Mouse (Mus musculus) retina, postnatal 1 day (tissue): ENCODE results near the gene Kdm2a.

ENCODE experiments used
- DNase-seq: peaks from one replicate; pipeline ENCODE4 v3.0.0-alpha.2; 2012

Kdm2a gene

GRCm38 (mm10) chr19:4326881-4327280 is 71.2 kb downstream of the Kdm2a start:
- no peak for DNase-seq

DNA sequence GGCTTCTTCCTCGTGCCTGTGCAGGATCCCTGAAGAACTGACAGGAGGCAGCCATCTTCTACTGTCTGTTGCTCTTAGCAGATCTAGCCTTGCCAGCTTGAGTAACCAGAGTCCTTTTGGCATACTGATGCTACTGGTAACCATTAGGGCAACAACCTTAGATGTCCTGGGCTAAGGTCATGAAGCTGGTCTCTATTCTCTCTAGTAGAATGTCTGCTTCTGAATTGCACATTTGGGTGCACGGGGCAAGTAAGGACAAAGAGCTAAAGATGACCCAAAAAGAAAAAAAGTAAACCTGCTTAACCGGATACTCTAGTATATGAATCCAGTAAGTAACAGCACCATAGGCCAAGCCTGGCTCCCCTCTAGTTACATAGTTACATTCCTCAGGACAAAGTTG is 72.0 kb downstream of the Kdm2a start:
- no peak for DNase-seq

DNA sequence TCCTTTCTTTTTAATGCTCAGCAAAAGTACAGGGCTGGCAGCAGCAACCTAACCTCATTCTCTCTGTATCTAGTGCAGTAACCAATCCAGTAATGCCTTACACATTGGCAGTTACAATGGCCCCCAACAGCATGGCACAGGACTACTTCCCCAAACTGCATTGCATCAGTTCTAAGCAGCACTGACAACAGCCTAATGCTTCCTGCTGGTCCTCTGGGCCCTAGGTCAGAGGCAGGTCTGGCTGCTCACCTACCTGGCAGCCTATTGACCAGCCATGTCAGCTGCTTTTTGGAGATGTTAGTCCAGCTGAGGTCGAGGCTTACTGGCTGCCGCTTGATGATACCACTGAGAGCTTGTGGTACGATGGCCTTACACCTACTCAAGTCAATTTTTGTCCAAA is 76.0 kb downstream of the Kdm2a start:
- DNase-seq = no peak

DNA sequence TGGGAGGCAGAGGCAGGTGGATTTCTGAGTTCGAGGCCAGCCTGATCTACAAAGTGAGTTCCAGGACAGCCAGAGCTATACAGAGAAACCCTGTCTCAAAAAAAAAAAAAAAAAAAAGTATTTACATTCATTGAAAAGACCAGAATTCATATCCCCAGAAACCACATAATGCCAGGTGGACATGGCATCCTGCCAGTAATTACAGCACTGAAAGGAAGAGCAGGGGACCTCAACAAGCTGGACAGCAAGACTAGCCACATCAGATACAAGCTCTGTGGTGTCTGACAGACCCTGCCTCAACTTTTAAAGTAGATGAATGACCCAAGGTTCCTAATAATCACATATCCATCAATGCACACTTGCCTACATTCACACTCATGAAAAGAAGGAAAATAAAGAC is 76.5 kb downstream of the Kdm2a start:
- no peak for DNase-seq

DNA sequence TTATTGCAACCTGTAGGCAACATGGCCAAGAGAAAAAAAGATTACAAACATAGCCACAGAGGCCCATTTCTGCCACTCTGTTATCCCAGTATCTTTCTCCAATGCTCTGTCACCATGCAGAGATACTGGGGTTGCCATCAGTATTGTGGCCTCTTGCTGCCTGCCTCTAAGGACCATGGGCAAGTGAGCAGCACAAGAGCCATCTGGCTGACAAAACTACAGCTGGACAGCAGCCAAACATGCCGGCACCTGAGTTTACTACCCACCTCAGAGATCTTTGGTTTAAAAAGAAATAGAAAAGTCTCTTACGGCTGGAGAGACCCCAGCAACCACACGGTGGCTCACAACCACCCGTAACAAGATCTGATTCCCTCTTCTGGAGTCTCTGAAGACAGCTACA is 78.8 kb downstream of the Kdm2a start:
- DNase-seq = no peak

DNA sequence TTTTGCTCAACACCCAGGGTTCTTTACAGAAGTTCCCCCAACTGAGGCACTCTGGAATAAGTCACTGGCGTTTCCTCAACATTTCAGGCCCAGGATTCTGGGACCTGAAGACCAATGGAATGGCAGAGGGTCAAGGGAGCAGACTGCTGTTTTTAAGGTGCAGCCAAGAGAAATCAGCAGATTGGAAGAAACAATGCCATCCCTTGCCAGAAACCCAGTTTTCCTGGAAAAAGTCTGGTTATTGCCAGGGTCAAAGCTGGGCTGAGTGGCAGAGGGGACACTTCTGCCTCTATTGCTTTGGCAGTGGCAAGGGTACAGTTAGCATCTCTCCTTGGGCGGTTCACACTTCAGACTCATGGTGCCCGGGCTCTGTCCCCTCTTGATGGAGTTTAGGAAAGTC is 80.9 kb downstream of the Kdm2a start:
- DNase-seq = no peak

DNA sequence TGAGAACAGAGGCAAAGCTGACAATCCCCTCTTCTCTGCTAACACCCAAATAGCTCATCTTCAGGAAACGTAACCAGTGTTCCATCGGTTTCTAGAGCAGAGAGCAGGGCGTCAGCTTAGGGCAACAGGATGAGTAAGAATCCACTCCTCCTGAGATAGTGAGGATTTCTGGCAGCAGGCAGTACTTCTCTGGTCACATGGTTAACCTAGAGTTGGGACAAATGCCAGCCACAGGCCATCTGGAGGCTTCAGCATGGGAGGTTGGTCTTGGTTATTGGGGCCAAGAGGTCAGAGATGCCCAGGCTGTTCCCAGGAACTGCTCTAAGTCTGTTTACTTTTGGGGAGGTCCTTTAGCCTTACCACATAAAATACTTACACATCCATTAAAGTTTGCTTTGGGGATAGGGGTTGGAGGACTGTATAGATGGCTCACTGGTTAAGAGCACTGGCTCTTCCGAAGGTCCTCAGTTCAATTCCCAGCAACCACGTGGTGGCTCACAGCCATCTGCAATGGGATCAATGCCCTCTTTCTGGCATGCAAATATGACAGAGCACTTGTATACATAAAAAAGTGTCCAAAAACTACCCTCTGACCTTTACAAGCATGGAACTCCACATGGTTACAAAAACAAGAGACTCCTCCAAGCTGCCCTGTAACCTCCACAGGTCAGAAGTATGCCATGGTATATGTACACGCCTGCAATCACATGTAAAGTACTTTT is 82.7 kb downstream of the Kdm2a start:
- peak; percentile 56 for DNase-seq

GRCm38 (mm10) chr19:4309776-4310185 is 88.3 kb downstream of the Kdm2a start:
- DNase-seq = peak; percentile 86

DNA sequence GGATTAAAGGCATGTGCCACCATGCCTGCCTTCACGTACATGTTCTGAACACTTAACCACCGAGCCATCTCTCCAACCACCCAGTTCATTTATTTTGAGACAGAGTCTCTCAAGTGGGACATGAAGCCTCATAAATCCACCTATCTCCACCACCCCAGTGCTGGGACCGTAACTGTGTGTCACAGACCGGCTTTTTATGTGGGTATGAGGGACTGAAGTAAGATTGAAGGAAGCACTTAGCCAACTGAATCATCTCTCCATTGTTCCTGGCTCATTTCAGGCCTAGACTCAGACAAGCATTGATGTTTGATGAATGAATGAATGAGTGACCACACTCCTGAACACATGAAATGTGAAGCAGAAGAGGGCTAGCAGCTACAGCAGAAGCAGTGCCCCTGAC is 88.8 kb downstream of the Kdm2a start:
- no peak for DNase-seq

GRCm38 (mm10) chr19:4306190-4306577 is 91.9 kb downstream of the Kdm2a start, which contains the start of gene Grk2:
Gene Grk2 (minus strand): TSS chr19:4306222.
- DNase-seq = peak; percentile 81

DNA sequence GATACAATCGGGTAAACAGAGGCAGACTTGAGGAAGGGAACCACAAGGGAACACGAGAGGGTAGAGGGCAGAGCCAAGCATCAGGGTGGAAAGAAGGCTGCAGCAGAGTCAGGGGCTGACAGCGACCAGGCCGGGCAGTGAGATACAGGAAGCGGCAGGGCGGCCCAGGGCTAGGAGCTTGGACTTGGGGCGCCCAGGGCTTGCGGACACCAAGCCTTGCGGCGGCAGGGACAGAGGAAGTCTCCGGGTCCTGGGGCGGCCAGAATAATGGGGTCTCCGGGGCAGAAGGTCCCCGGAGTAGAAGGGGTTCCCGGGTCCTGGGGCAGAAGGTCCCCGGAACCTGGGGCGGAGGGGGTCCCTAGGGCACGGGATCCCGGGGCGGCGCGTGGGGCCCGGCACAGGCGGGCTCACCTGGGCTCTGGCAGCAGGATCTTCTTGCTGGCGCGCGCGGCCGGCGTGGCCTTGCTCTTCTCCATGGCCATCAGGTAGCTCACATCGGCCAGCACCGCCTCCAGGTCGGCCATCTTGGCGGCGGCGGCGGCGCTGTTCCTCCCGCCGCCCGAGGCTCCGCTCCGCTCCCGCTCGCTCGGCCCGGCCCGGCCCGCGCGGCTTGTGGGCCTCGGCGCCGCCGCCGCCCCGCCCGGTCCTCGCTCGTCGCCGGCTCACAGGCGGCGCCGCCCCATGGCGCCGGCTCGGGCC is 92.4 kb downstream of the Kdm2a start:
- DNase-seq = peak; percentile 71

DNA sequence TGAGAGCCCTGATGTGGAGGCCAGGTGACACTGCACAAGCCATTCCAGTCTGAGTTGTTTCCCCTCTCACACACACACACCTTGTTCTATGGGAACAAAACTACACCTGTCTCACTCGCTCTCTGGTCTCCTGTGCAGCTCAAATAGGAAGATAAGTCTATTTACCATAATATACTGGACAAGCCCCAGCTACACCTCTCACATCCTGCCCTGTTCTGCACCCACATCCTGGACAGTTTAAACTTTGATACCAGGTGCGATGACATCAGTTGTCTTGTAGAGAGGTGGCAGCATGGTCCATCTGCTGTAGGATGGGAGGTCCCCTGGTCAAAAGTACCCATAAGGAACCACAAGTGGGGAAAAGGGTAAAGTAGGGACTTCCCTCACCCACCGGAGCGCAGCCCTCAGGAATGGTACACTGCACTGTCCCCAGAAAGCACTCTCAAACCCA is 93.2 kb downstream of the Kdm2a start:
- DNase-seq = no peak

DNA sequence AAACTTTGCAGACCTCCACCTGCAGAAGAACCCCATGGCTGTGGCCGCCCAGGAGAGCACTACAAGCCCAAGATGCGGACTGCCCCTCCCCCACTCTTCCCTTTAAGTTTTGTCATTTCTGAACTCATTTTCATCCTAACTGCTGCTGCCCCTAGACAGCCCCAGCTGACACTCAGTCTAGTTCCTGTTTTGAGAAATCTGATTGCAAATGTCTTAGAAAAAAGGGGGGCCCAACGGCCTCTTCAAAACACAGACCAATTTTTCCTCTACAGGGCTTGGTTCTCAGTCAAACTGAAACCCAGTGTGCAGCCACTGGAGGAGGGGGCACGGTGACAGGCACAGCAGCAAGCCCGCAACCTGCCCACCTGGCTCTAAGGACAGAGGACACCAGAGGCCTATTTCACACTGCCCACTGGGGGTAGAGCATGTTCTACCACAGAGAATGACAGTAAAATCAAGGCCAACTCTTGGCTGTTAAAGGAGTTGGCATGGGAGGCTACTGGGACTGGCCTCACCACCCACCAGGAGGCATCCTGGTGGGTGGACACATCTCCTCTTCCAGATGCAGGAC is 93.7 kb downstream of the Kdm2a start:
- DNase-seq = no peak

DNA sequence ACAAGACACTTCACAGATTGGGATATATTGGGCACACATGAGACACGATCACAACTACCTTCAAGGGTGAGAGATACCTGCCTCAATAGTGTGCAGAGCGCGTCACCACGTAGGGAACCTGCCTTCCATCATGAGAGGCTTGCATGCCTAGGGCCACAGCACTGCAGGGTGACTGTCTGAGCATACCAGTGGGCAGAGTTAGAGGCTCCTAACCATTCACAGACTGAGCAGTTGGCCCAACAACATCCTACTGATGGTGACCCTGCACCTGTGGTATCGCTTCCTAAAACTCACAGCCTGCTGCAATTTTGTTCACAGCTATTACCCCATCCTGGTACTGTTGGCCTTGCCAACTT is 94.5 kb downstream of the Kdm2a start:
- no peak for DNase-seq

DNA sequence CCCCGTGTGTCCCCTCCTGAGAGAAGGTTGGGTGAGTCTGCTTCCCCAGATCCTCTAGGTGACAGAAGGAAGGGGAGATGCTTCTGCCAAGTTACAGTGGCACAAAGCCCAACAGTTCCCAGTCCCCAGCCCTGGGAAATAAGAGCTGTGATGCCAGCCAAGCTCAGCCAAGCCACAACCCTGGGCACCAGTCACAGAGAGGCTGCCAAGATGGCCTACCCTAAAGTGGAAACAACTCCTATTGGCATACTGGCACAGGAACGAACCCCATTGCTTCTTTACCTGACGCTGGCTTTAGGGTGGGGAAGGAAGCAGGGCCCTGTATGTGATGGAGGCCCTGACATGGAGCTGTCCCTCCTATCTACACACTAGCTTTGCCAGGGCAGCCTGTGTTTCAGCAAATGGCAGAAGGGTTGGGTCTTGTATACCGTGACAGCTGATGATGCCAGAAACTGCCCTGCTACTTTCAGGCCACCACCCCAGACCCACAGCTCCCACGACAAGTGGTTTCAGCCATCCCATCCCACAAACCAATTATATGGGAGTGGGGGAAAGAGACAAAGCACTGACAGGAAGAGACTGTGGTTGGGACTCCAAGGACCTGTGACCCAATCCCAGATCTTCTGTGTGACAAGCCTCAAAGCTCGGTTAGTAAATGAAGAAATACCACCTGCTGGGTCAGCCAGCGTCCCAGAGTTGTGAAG is 95.0 kb downstream of the Kdm2a start:
- no peak for DNase-seq

DNA sequence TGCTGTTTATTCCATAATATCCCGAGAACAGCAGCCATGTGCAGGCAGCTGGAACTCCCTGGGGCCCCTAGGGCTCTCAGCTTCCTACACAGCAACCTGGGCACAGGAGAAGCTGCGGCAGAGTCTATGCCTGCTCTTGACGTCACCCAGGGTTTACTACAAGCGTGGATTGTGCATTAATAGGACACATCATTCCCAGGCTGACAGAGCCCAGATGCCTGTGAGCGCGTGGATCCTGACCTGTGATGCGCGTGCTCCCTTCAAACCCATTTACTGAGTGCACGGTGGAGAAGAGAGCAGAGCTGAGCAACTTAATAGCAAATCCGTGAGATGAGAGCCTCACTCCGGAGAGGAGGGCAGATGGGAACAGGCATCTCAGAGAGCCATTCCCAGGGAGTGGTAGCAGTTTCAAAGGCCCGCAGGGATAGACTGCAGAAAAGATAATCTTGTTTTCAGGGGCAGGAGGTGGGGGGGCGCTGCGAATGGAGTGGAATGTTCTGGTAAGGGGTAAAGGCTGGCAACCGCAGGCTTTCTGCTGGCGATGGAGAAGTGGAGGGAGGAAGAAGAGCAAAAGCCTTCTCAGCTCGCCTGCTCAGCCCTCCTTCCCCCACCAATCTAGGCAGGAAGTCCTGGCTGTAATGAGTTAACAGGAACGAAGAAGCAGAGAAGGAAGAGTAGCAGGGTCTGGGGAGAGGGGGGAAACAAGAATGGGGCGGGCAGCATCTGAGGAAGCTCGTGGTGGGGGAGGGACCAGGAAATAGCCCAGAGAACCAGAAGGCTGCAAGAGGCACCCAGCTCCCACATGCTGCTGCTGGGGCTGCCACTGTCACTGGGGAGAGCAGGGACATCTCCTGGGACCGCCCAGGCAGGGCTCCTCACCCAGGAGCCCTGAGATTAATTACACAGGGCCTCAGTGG is 96.1 kb downstream of the Kdm2a start:
- peak; percentile 57 for DNase-seq

- no peak for DNase-seq
Measured at GRCm38 (mm10) chr19:4300852-4301734, 97.0 kb downstream of the Kdm2a start.

GRCm38 (mm10) chr19:4300271-4300704 is 97.8 kb downstream of the Kdm2a start:
- no peak for DNase-seq

GRCm38 (mm10) chr19:4299574-4300270 is 98.4 kb downstream of the Kdm2a start:
- DNase-seq = no peak

DNA sequence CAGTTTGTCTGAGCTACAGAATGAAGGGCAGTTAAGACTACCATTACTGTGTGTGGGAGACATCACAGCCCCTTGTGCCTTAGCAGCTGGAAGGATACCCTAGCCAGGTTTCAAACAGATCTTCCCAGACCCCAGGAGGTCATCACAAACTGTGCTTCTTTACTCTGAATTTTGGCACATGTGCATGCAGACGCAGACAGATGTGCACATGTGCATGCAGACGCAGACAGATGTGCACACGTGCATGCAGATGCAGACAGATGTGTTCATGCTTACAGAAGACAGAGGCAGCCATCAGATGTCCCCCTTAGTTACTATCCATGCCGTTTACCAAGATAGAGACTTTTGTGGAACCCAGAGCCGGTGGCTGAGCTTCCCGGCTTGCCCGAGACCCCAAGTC is 99.0 kb downstream of the Kdm2a start:
- no peak for DNase-seq
